Mouse (Mus musculus) liver, embryonic 16.5 days (tissue): ENCODE data around the gene Stard9. TPM values are rescaled to one million over a fixed set of nuclear protein-coding genes. Genes with fewer than 3 reads are reported as not detected.
"Not testable (repeated sequence)": the region's sequence is repeated elsewhere in the genome, so short reads cannot be mapped to it uniquely, and the experiment has no call there.

Source experiments
- ATAC-seq: fragments of 200-750 bp; cut with Nextera tagmentation; 2 replicates; pipeline ENCODE4 v1.8.0; 2017; ENCODE audit warnings: low read depth, mild to moderate bottlenecking, moderate number of reproducible peaks, moderate library complexity
- H3K27ac ChIP-seq: fragments of 300-500 bp; sonication (generic); 2 replicates; pipeline ENCODE4 v1.5.1; 2014; ENCODE audit warnings: mild to moderate bottlenecking, low read length
- H3K27me3 ChIP-seq: fragments of 300-500 bp; sonication (generic); 2 replicates; pipeline ENCODE4 v1.6.1; 2014; ENCODE audit warnings: low read depth, low read length, mixed read lengths; ENCODE audit not compliant: control insufficient read depth, insufficient read depth
- H3K36me3 ChIP-seq: fragments of 300-500 bp; sonication (generic); 2 replicates; pipeline ENCODE4 v1.6.1; 2014; ENCODE audit warnings: mild to moderate bottlenecking; ENCODE audit not compliant: control insufficient read depth, insufficient read depth
- H3K4me1 ChIP-seq: fragments of 300-500 bp; sonication (generic); 2 replicates; pipeline ENCODE4 v1.6.1; 2014; ENCODE audit warnings: low read depth, low read length, mixed read lengths; ENCODE audit not compliant: control insufficient read depth
- H3K4me2 ChIP-seq: fragments of 300-500 bp; sonication (generic); 2 replicates; pipeline ENCODE4 v1.6.1; 2014; ENCODE audit warnings: low read depth, low read length, mixed read lengths
- H3K4me3 ChIP-seq: fragments of 300-500 bp; sonication (generic); 2 replicates; pipeline ENCODE4 v1.5.1; 2014; ENCODE audit warnings: low read depth, mild to moderate bottlenecking, low read length
- H3K9ac ChIP-seq: fragments of 300-500 bp; sonication (generic); 2 replicates; pipeline ENCODE4 v1.6.1; 2014; ENCODE audit warnings: low read depth, low read length
- H3K9me3 ChIP-seq: fragments of 300-500 bp; sonication (generic); replicated peaks from 2 replicates; pipeline ENCODE4 v1.6.1; 2016; ENCODE audit warnings: low read length; ENCODE audit not compliant: control insufficient read depth
- WGBS: fragments of 180-500 bp; shearing (Covaris S2); extraction: QIAGEN DNeasy Blood & Tissue Kit; methylation state at CpG from one replicate; pipeline ENCODE4 v1.1.7; 2014; ENCODE audit not compliant: insufficient replicate concordance; 5-methylcytosine and 5-hydroxymethylcytosine counted together
- polyA plus RNA-seq: library from polyadenylated mRNA; unstranded; fragments of >200 nt; fragmentation: Nextera tagmentation; extraction: Ambion mirVana; gene quantifications from 2 replicates; pipeline ENCODE4 v1.2.1, GENCODE M21; 2015

Gene Stard9
- polyA plus RNA-seq, 1 experiment from 2014 or later: 0.94 TPM

GRCm38 (mm10) chr2:120662766-120663165 lies 33.8 kb downstream of the Stard9 start:
- no peak overlapping the region for H3K4me3 ChIP-seq
- H3K9me3 ChIP-seq: no peaks in the 10 kb centered on the region
- H3K4me2 ChIP-seq: no peak overlapping the region
- peaks cover 16% of the 10 kb centered on the region for H3K4me1 ChIP-seq
- H3K36me3 ChIP-seq: no peaks in the 10 kb centered on the region
- no peak overlapping the region for H3K27ac ChIP-seq
- no peak for ATAC-seq
- no peaks in the 10 kb centered on the region for H3K27me3 ChIP-seq
- no peak overlapping the region for H3K9ac ChIP-seq

GRCm38 (mm10) chr2:120663491-120664154 lies 34.7 kb downstream of the Stard9 start:
- Histone ChIP-seq H3K36me3 (no peaks in the 10 kb centered on the region), H3K27me3 (no peaks in the 10 kb centered on the region), H3K27ac (no peak overlapping the region), H3K4me1 (peaks cover 16% of the 10 kb centered on the region), H3K9me3 (no peaks in the 10 kb centered on the region), H3K9ac (no peak overlapping the region), H3K4me2 (no peak overlapping the region), H3K4me3 (no peak overlapping the region)
- no peak for ATAC-seq
- WGBS: 53% methylated on average over 3 of the region's 3 CpGs

- no peak overlapping the region for H3K4me2 ChIP-seq
- ATAC-seq: no peak
- H3K27me3 ChIP-seq: no peaks in the 10 kb centered on the region
- H3K4me1 ChIP-seq: no peaks in the 10 kb centered on the region
- H3K4me3 ChIP-seq: no peak overlapping the region
- H3K9me3 ChIP-seq: no peaks in the 10 kb centered on the region
- H3K9ac ChIP-seq: no peak overlapping the region
- H3K36me3 ChIP-seq: no peaks in the 10 kb centered on the region
- 38% methylated on average over 2 of the region's 2 CpGs for WGBS
- no peak overlapping the region for H3K27ac ChIP-seq
These were observed 38.5 kb downstream of the Stard9 start for GRCm38 (mm10) chr2:120667446-120667845.

- H3K9ac ChIP-seq: no peak overlapping the region
- 55% methylated on average over 2 of the region's 2 CpGs for WGBS
These were observed 41.3 kb downstream of the Stard9 start for GRCm38 (mm10) chr2:120670253-120670652.

GRCm38 (mm10) chr2:120681151-120681550 lies 52.2 kb downstream of the Stard9 start:
- H3K9me3 ChIP-seq, H3K27ac ChIP-seq, H3K9ac ChIP-seq, H3K4me2 ChIP-seq, H3K4me1 ChIP-seq, ATAC-seq, H3K36me3 ChIP-seq, H3K27me3 ChIP-seq, H3K4me3 ChIP-seq: not testable (repeated sequence)
- 81% methylated on average over 7 of the region's 7 CpGs for WGBS

More at GRCm38 (mm10) chr2:120670253-120670652, 41.3 kb downstream of the Stard9 start:
- Histone ChIP-seq H3K9me3 (no peaks in the 10 kb centered on the region), H3K27me3 (no peaks in the 10 kb centered on the region), H3K4me2 (no peak overlapping the region), H3K27ac (no peak overlapping the region), H3K36me3 (no peaks in the 10 kb centered on the region), H3K4me1 (no peaks in the 10 kb centered on the region), H3K4me3 (no peak overlapping the region)
- ATAC-seq: no peak

GRCm38 (mm10) chr2:120697767-120698166 lies 68.8 kb downstream of the Stard9 start:
- ATAC-seq: peak; percentile 93
- Histone ChIP-seq H3K36me3 (no peaks in the 10 kb centered on the region), H3K4me1 (peaks cover 9% of the 10 kb centered on the region), H3K27me3 (no peaks in the 10 kb centered on the region), H3K9me3 (no peaks in the 10 kb centered on the region), H3K9ac (no peak overlapping the region; the same call in 1 of the 2 replicates), H3K27ac (peak overlapping the region; percentile 39; the same call in 1 of the 2 replicates), H3K4me2 (peak overlapping the region; percentile 19; the same call in 1 of the 2 replicates), H3K4me3 (no peak overlapping the region)
- WGBS: 33% methylated on average over 5 of the region's 5 CpGs

GRCm38 (mm10) chr2:120700379-120700885 lies 71.5 kb downstream of the Stard9 start:
- no peak overlapping the region for H3K4me3 ChIP-seq
- H3K4me1 ChIP-seq: peaks cover 9% of the 10 kb centered on the region
- H3K4me2 ChIP-seq: no peak overlapping the region
- H3K27me3 ChIP-seq: no peaks in the 10 kb centered on the region
- no peak overlapping the region for H3K27ac ChIP-seq
- no peak for ATAC-seq
- 28% methylated on average over 3 of the region's 3 CpGs for WGBS
- H3K36me3 ChIP-seq: no peaks in the 10 kb centered on the region
- no peaks in the 10 kb centered on the region for H3K9me3 ChIP-seq
- no peak overlapping the region for H3K9ac ChIP-seq

- H3K9me3 ChIP-seq: no peaks in the 10 kb centered on the region
- no peak overlapping the region for H3K4me2 ChIP-seq
- no peak for ATAC-seq
- H3K27ac ChIP-seq: no peak overlapping the region
- H3K4me1 ChIP-seq: peaks cover 5% of the 10 kb centered on the region
- no peaks in the 10 kb centered on the region for H3K27me3 ChIP-seq
- H3K4me3 ChIP-seq: no peak overlapping the region
- 31% methylated on average over 5 of the region's 5 CpGs for whole genome bisulfite sequencing
- H3K9ac ChIP-seq: no peak overlapping the region
- no peaks in the 10 kb centered on the region for H3K36me3 ChIP-seq
These were observed 73.8 kb downstream of the Stard9 start for GRCm38 (mm10) chr2:120702675-120703074.

- ATAC-seq: no peak
- Histone ChIP-seq H3K9me3 (no peaks in the 10 kb centered on the region), H3K27ac (no peak overlapping the region), H3K27me3 (no peaks in the 10 kb centered on the region), H3K4me3 (no peak overlapping the region), H3K4me2 (no peak overlapping the region), H3K4me1 (peaks cover 2% of the 10 kb centered on the region), H3K36me3 (no peaks in the 10 kb centered on the region; the same call in 1 of the 2 replicates), H3K9ac (no peak overlapping the region)
These were observed 78.1 kb downstream of the Stard9 start for GRCm38 (mm10) chr2:120707041-120707440.
